Mouse (Mus musculus) stomach, postnatal 0 days (tissue): ENCODE measurements around the gene Psmb3.

Experiments
- CTCF ChIP-seq: IDR thresholded peaks from 2 replicates; pipeline ENCODE4 v1.5.1; 2016; ENCODE audit warnings: antibody characterized with exemption, low read depth, mild to moderate bottlenecking, moderate library complexity
- EP300 ChIP-seq: optimal IDR thresholded peaks from 2 replicates; pipeline ENCODE3; 2016; ENCODE audit warnings: antibody characterized with exemption

DNA sequence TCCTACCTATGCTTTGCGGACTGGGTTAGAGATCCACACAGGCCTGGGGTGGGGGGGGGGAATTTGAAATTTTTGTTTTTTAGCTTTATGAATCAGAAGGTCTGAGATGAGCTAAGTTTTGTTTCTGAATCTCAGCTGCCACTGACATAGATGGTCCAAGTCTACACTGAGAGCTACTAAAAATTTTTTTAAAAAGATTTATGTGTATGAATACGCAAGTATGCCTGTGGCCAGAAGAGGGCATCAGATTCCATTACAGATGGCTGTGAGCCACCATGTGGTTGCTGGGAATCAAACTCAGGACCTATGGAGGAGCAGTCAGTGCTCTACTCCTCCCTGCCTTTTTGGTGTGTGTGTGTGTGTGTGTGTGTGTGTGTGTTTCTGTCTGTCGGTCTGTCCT is 11.2 kb downstream of the Psmb3 start:
- TF ChIP-seq CTCF (peak; percentile 53), EP300 (no peak)
